Mouse (Mus musculus): ENCODE measurements around the gene Cyp1a2. TPM values are rescaled to one million over a fixed set of nuclear protein-coding genes. Genes with fewer than 3 reads are reported as not detected.

The Cyp1a2 gene
- total RNA-seq, 1 experiment = 0.67 TPM

- peaks cover 2 to 28% of the 10 kb centered on the region in 2 experiments; a peak in 2 of 4 replicates for H3K4me1 ChIP-seq (ENCODE audit: control insufficient read depth in 2 of 2, insufficient read depth in 2 of 2, low read length in 2 of 2, poor library complexity in 1 of 2)
- in situ Hi-C loops (cut with MboI; ENCODE audit: low sequenced_read_pairs in 2 of 2, unreplicated experiment in 2 of 2) = no loop called here
- H3K36me3 ChIP-seq (ENCODE audit: control insufficient read depth, insufficient read depth, low read length, poor library complexity, severe bottlenecking) = peaks cover 5% of the 10 kb centered on the region; the same call in 1 of the 2 replicates
- no peak for DNase-seq (ENCODE audit: low read depth, low spot score)
- no peaks in the 10 kb centered on the region for H3K9me3 ChIP-seq (ENCODE audit: control insufficient read depth, insufficient read depth, low read depth, low read length)
- no peak for TF ChIP-seq ZC3H11A (IDR thresholded peaks at IDR 0.05; ENCODE audit: borderline replicate concordance, low read depth, low read length)
- no peak for TF ChIP-seq MAFK (IDR thresholded peaks at IDR 0.05; ENCODE audit: insufficient read depth, low read depth, low read length)
- no peak for TF ChIP-seq CHD2 (IDR thresholded peaks at IDR 0.05; ENCODE audit: low read depth, low read length)
- TF ChIP-seq HCFC1 (IDR thresholded peaks at IDR 0.05; ENCODE audit: borderline replicate concordance, insufficient read depth, low read length) = no peak
- TF ChIP-seq ZNF384 (IDR thresholded peaks at IDR 0.05; ENCODE audit: low read depth, low read length) = no peak
- H3K4me3 ChIP-seq (ENCODE audit: insufficient read depth in 1 of 2, low read depth in 1 of 2, low read length in 2 of 2, poor library complexity in 1 of 2, severe bottlenecking in 1 of 2) = no peak overlapping the region
- no peak overlapping the region for H3K27ac ChIP-seq (ENCODE audit: insufficient read depth, low read depth, low read length, poor library complexity, severe bottlenecking)
- H3K9ac ChIP-seq (ENCODE audit: insufficient read depth, low read depth, low read length, poor library complexity, severe bottlenecking) = no peak overlapping the region
These were observed 41.5 kb downstream of the Cyp1a2 start for GRCm38 (mm10) chr9:57641775-57642550.

- TF ChIP-seq HCFC1 (IDR thresholded peaks at IDR 0.05; ENCODE audit: borderline replicate concordance, insufficient read depth, low read length) (no peak), ZNF384 (IDR thresholded peaks at IDR 0.05; ENCODE audit: low read depth, low read length) (no peak), CHD2 (IDR thresholded peaks at IDR 0.05; ENCODE audit: low read depth, low read length) (no peak), MAFK (IDR thresholded peaks at IDR 0.05; ENCODE audit: insufficient read depth, low read depth, low read length) (no peak), ZC3H11A (IDR thresholded peaks at IDR 0.05; ENCODE audit: borderline replicate concordance, low read depth, low read length) (no peak)
- H3K27ac ChIP-seq (ENCODE audit: insufficient read depth, low read depth, low read length, poor library complexity, severe bottlenecking) = no peak overlapping the region
- in situ Hi-C loops (cut with MboI; ENCODE audit: low sequenced_read_pairs in 2 of 2, unreplicated experiment in 2 of 2) = no loop called here
- no peak overlapping the region for H3K4me3 ChIP-seq (ENCODE audit: insufficient read depth in 1 of 2, low read depth in 1 of 2, low read length in 2 of 2, poor library complexity in 1 of 2, severe bottlenecking in 1 of 2)
- H3K9me3 ChIP-seq (ENCODE audit: control insufficient read depth, insufficient read depth, low read depth, low read length) = no peaks in the 10 kb centered on the region
- no peak for DNase-seq (ENCODE audit: low read depth, low spot score)
- H3K36me3 ChIP-seq (ENCODE audit: control insufficient read depth, insufficient read depth, low read length, poor library complexity, severe bottlenecking) = peaks cover 5% of the 10 kb centered on the region; the same call in 1 of the 2 replicates
- H3K4me1 ChIP-seq (ENCODE audit: control insufficient read depth in 2 of 2, insufficient read depth in 2 of 2, low read length in 2 of 2, poor library complexity in 1 of 2) = peaks cover 0 to 28% of the 10 kb centered on the region in 2 experiments; a peak in 2 of 4 replicates
- no peak overlapping the region for H3K9ac ChIP-seq (ENCODE audit: insufficient read depth, low read depth, low read length, poor library complexity, severe bottlenecking)
These were observed 42.5 kb downstream of the Cyp1a2 start for GRCm38 (mm10) chr9:57641022-57641421.

- Histone ChIP-seq H3K9me3 (ENCODE audit: control insufficient read depth, insufficient read depth, low read depth, low read length) (no peaks in the 10 kb centered on the region), H3K9ac (ENCODE audit: insufficient read depth, low read depth, low read length, poor library complexity, severe bottlenecking) (peak overlapping the region; percentile 8), H3K4me3 (ENCODE audit: insufficient read depth in 1 of 2, low read depth in 1 of 2, low read length in 2 of 2, poor library complexity in 1 of 2, severe bottlenecking in 1 of 2) (peak overlapping the region; percentile 6 to 17; a peak in 2 of 4 replicates), H3K36me3 (ENCODE audit: control insufficient read depth, insufficient read depth, low read length, poor library complexity, severe bottlenecking) (peaks cover 5% of the 10 kb centered on the region; the same call in 1 of the 2 replicates), H3K4me1 (ENCODE audit: control insufficient read depth in 2 of 2, insufficient read depth in 2 of 2, low read length in 2 of 2, poor library complexity in 1 of 2) (peaks cover 0 to 26% of the 10 kb centered on the region in 2 experiments; a peak in 2 of 4 replicates), H3K27ac (ENCODE audit: insufficient read depth, low read depth, low read length, poor library complexity, severe bottlenecking) (no peak overlapping the region)
- in situ Hi-C loops (cut with MboI; ENCODE audit: low sequenced_read_pairs in 2 of 2, unreplicated experiment in 2 of 2) = no loop called here
- TF ChIP-seq ZNF384 (IDR thresholded peaks at IDR 0.05; ENCODE audit: low read depth, low read length) (no peak), HCFC1 (IDR thresholded peaks at IDR 0.05; ENCODE audit: borderline replicate concordance, insufficient read depth, low read length) (no peak), ZC3H11A (IDR thresholded peaks at IDR 0.05; ENCODE audit: borderline replicate concordance, low read depth, low read length) (no peak), MAFK (IDR thresholded peaks at IDR 0.05; ENCODE audit: insufficient read depth, low read depth, low read length) (no peak)
- DNase-seq (ENCODE audit: low read depth, low spot score) = no peak
These were observed 43.1 kb downstream of the Cyp1a2 start for GRCm38 (mm10) chr9:57640384-57640783.

GRCm38 (mm10) chr9:57639661-57640328, 43.7 kb downstream of the Cyp1a2 start:
- in situ Hi-C loops (cut with MboI; ENCODE audit: low sequenced_read_pairs in 2 of 2, unreplicated experiment in 2 of 2) = no loop called here
- H3K4me1 ChIP-seq (ENCODE audit: control insufficient read depth in 2 of 2, insufficient read depth in 2 of 2, low read length in 2 of 2, poor library complexity in 1 of 2) = peaks cover 0 to 26% of the 10 kb centered on the region in 2 experiments; a peak in 2 of 4 replicates

More at GRCm38 (mm10) chr9:57639661-57640328, 43.7 kb downstream of the Cyp1a2 start:
- Histone ChIP-seq H3K9me3 (ENCODE audit: control insufficient read depth, insufficient read depth, low read depth, low read length) (no peaks in the 10 kb centered on the region), H3K9ac (ENCODE audit: insufficient read depth, low read depth, low read length, poor library complexity, severe bottlenecking) (0 out of 2 replicates have a peak overlapping the region, but pooled peaks have one; percentile 0), H3K36me3 (ENCODE audit: control insufficient read depth, insufficient read depth, low read length, poor library complexity, severe bottlenecking) (peaks cover 5% of the 10 kb centered on the region; the same call in 1 of the 2 replicates), H3K27ac (ENCODE audit: insufficient read depth, low read depth, low read length, poor library complexity, severe bottlenecking) (no peak overlapping the region), H3K4me3 (ENCODE audit: insufficient read depth in 1 of 2, low read depth in 1 of 2, low read length in 2 of 2, poor library complexity in 1 of 2, severe bottlenecking in 1 of 2) (peak overlapping the region in 1 of 2 experiments; percentile 17; a peak in 1 of 4 replicates)
- no peak for DNase-seq (ENCODE audit: low read depth, low spot score)
- TF ChIP-seq ZC3H11A (IDR thresholded peaks at IDR 0.05; ENCODE audit: borderline replicate concordance, low read depth, low read length) = no peak
- TF ChIP-seq MAFK (IDR thresholded peaks at IDR 0.05; ENCODE audit: insufficient read depth, low read depth, low read length) = no peak
- no peak for TF ChIP-seq HCFC1 (IDR thresholded peaks at IDR 0.05; ENCODE audit: borderline replicate concordance, insufficient read depth, low read length)
